Mouse (Mus musculus): ENCODE results near the gene Tmem43. TPM values are rescaled to one million over a fixed set of nuclear protein-coding genes. Genes with fewer than 3 reads are reported as not detected.

Tmem43 gene
- polyA plus RNA-seq (2016; fragmentation: Nextera tagmentation; extraction: Ambion mirVana), result 36.7 and 41.6 TPM in 2 replicates

DNA sequence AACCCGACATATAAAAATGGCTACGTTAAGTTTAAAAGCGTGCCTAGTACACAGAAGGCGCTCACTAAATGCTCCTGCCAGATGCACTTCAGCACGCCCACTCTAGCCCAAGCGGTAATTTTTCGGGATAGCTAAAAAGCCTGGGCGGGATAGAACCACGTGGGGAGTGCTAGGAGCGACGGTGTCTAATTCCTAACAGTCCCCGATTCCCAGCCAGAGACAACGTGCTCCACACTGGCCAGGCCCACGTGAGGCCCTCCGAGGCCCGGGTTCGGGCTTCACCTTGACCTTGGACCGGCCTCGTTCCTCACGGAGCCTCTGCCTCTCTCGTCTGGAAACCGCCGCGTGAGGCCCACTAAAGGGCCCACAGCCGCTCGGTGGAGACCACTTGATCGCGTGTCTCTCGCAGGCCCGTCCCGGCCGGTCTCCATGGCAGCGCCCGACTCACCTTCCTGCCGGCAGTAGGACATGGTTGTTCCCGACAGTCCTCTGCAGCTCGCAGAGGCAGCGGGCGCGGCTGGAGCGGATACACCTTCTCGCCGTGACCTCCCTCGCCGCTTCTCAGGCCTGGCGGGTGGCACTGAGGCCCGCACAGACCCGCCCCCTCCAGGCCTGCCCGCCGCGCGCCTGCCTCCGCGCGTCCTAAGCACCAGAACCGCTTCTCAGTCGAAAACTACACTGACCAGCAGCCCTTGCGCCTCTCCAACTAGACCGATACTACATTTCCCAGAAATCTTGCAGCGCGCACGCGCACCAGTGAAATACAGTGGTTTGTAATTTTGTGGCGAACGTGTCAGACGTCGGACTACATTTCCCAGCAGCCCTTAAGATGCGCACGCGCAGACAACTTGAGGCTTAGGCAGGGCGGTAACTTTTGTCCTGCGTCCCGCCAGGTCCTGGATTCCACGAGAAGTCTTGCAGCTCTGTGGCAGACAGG lies at the start of gene Tmem43, which contains the start of gene Chchd4:
Gene Tmem43 (plus strand): TSS at position 836 of the 937 bp plus-strand sequence.
Gene Chchd4 (minus strand): TSS at position 679 of the 937 bp plus-strand sequence.
- Histone ChIP-seq H3K4me1 (peaks cover 18% of the 10 kb centered on the region), H3K27me3 (ENCODE audit: insufficient read depth, poor library complexity, severe bottlenecking) (no peaks in the 10 kb centered on the region), H3K36me3 (peaks cover 37% of the 10 kb centered on the region), H3K9me3 (no peaks in the 10 kb centered on the region), H3K27ac (peak within 1 kb of the TSS; percentile 90), H3K4me3 (peak within 1 kb of the TSS; percentile 77)
- DNase-seq (ENCODE audit: low spot score), result peak; percentile 100
- WGBS, result under 1% methylated on average over 74 of the region's 74 CpGs

DNA sequence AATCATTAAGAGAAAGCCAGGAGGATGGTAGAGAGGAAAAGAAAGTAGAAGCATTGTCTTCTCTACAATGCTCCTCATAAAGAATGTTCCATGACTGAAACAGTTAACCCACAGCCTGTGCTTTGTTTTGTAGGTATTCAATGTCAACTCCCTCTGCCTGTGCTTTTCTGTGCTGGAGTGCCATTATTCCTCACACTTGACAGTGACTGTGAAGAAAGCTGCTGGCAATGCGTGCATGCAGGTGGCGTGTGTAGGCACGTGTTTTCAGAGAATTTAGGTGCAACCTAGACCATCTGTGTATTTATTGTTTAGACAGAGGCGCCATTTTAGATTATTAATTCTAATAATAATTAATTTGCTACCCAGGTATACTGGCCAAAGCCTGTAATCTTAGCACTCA lies 49.4 kb upstream of the Tmem43 start:
- WGBS, result 64% methylated on average over 4 of the region's 4 CpGs
- peaks cover 22% of the 10 kb centered on the region for H3K27me3 ChIP-seq (ENCODE audit: insufficient read depth, poor library complexity, severe bottlenecking)

DNA sequence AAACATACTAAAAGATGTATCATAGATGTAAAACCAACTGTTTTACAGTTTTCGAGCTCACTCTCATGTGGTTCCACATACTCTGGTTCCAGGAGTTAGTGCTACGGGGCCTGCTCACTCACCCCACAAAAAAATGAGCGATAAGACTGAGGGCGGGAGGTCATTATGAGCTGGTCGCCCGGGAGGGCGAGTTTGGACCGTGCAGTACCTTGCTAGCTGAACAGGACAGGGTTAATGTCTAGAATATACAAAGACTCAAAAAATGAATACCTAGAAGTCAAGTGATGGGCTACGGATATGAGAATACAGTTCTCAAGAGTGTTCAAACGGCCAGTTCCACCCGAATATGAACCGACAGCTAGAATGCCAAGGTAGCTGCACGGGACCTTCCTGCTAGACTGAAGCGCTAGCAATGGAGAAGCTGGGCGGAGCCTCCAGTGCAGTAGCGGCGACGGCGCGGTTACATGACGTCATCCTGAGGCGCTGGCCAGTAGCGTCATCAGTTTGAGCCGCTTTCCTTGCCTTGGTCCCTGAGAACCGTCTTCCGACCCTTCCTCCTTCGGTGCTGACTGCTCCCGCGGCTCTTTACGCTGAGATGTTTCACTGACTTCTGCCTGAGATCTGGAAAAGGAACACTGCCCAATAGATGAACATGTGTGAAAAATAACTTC lies 32.9 kb upstream of the Tmem43 start:
- peak overlapping the region; percentile 76 for H3K4me3 ChIP-seq
- DNase-seq (ENCODE audit: low spot score), result peak; percentile 97
- H3K27me3 ChIP-seq (ENCODE audit: insufficient read depth, poor library complexity, severe bottlenecking), result peaks cover 14% of the 10 kb centered on the region
- peaks cover 7% of the 10 kb centered on the region for H3K4me1 ChIP-seq
- no peaks in the 10 kb centered on the region for H3K9me3 ChIP-seq
- H3K36me3 ChIP-seq, result no peaks in the 10 kb centered on the region
- H3K27ac ChIP-seq, result peak overlapping the region; percentile 87
- 2% methylated on average over 30 of the region's 30 CpGs for WGBS

More for the DNA sequence above, 49.4 kb upstream of the Tmem43 start:
- no peak overlapping the region for H3K27ac ChIP-seq
- no peaks in the 10 kb centered on the region for H3K4me1 ChIP-seq
- no peaks in the 10 kb centered on the region for H3K36me3 ChIP-seq
- DNase-seq (ENCODE audit: low spot score), result peak; percentile 55
- no peaks in the 10 kb centered on the region for H3K9me3 ChIP-seq
- no peak overlapping the region for H3K4me3 ChIP-seq

DNA sequence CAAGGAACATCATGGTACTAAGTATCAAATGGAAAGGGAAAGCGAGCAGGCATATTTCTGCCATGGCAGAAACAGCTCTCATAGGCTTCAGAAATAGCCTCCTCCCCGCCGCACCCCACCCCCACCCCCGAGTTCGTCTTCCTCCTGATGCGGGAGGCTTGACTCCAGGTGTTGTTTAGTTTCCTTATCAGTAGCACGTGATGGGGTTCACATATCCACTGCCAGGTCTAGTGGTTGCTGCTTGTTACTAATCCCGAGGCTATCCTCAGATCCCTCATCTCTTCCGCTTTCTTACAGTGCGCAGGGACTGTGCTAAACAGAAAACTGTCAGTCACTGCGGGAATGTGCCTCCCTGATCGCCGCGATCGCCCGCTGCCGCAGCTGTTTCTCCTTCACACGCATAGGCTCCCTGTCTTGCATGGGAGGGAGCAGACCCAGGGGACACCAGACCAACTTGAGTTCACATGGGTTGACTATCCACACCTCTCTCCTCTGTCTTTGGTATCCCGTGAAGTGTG lies 32.3 kb upstream of the Tmem43 start:
- peak overlapping the region; percentile 87 for H3K27ac ChIP-seq
- no peak for DNase-seq (ENCODE audit: low spot score)
- WGBS, result 2% methylated on average over 19 of the region's 19 CpGs

DNA sequence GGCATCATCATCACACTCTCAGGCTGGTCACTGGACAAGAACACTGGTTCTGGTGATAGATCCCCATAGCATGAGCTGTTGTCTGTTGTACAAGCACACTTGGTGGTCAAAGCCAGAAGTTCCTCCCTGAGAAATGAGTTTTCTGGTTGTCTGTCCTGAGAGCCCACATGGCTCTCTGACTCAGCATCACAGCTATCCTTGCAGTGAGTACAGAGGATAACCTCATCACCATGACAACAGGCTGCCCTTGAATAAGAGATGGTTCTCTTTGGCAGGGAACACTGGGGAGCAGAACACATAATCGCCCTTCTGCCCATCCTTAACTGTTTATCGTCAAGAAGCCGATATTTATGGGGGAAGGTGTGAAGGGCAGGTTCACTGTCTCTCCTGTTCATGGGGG lies 28.2 kb upstream of the Tmem43 start:
- Histone ChIP-seq H3K4me3 (no peak overlapping the region), H3K9me3 (no peaks in the 10 kb centered on the region), H3K27me3 (ENCODE audit: insufficient read depth, poor library complexity, severe bottlenecking) (peaks cover 5% of the 10 kb centered on the region; the same call in 1 of the 2 replicates), H3K27ac (no peak overlapping the region), H3K36me3 (no peaks in the 10 kb centered on the region), H3K4me1 (peaks cover 7% of the 10 kb centered on the region)
- no peak for DNase-seq (ENCODE audit: low spot score)
- WGBS, result 69% methylated on average over 3 of the region's 3 CpGs

More for the DNA sequence above, 32.3 kb upstream of the Tmem43 start:
- Histone ChIP-seq H3K36me3 (no peaks in the 10 kb centered on the region), H3K9me3 (no peaks in the 10 kb centered on the region), H3K4me1 (peaks cover 7% of the 10 kb centered on the region), H3K4me3 (peak overlapping the region; percentile 76), H3K27me3 (ENCODE audit: insufficient read depth, poor library complexity, severe bottlenecking) (peaks cover 17% of the 10 kb centered on the region)

DNA sequence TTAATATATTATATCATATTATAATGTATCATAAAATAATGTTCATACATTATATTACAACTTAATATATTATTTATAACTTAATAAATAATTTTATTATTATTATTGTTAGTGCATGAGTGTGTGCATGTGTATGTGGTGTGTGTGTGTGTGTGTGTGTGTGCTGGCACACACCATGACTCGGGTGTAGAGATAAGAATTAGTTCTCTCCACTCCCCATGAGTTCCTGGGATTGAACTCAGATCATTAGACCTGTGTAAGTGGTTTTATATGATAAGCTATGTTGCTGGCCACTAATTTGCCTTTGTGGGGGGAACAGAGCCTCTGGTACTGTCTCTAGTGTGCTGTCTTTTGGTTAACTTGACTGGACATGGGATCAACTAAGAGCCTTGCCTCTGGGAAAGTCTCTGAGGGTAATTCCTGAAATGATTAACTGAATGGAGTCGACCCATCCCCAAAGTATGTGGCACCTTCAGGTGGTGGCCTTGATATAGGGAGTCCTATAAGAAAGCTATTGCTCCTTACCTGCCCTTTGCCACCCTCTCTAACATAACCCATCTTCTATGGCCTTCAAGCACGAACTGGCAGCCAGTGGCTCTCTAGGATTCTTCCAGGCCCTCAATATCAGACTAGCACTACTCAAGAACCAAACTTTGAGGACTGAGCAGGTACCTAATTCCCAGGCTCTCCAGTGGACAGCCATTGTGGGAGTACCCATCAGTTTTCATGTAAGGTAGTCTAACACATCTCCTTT lies 23.9 kb upstream of the Tmem43 start:
- no peaks in the 10 kb centered on the region for H3K9me3 ChIP-seq
- 52% methylated on average over 3 of the region's 3 CpGs for WGBS
- no peak overlapping the region for H3K27ac ChIP-seq
- no peak for DNase-seq (ENCODE audit: low spot score)
- H3K36me3 ChIP-seq, result no peaks in the 10 kb centered on the region
- H3K4me3 ChIP-seq, result no peak overlapping the region
- H3K27me3 ChIP-seq (ENCODE audit: insufficient read depth, poor library complexity, severe bottlenecking), result peaks cover 5% of the 10 kb centered on the region; the same call in 1 of the 2 replicates
- no peaks in the 10 kb centered on the region for H3K4me1 ChIP-seq

DNA sequence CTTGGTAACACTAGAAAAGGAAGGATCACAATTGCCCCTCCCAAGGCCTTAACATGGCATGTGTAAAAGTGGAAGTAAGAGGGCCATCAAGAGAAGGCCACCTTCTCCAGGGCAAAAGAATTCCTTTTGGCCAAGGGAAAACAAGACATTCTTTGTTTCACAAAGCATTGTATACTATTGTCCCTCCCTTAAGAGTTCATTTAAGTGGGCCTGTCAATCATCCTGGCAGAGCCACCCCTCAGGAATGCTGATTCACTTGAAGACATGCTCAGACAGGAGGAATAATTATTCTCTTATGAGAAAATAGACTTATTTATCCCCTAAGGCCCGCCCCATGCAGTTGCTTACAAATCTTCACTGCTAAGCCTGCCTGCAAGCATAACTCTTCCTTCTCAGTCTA lies 21.4 kb upstream of the Tmem43 start:
- no peak overlapping the region for H3K27ac ChIP-seq

DNA sequence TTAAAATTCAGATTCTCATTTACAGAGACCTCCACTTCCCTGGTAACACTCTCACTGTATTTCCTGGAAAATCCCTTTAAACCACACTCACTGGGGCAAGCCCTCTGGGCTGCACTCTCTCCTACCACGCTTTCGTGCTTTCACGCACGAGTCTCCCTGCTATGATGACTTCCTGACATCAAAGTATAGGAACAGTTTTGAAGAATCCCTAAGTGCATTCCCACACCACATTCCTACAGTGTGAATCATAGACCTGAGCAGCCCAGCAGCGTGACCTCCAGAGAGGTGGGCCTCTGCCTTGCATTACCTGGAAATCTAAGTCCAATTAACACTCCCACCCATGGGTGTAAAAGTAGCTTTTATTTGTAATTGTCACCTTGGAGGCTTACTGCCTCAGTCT lies 19.0 kb upstream of the Tmem43 start:
- no peak overlapping the region for H3K4me3 ChIP-seq
- WGBS, result 19% methylated on average over 5 of the region's 5 CpGs
- no peak overlapping the region for H3K27ac ChIP-seq
- no peaks in the 10 kb centered on the region for H3K9me3 ChIP-seq
- H3K27me3 ChIP-seq (ENCODE audit: insufficient read depth, poor library complexity, severe bottlenecking), result no peaks in the 10 kb centered on the region; the same call in 1 of the 2 replicates
- DNase-seq (ENCODE audit: low spot score), result no peak
- no peaks in the 10 kb centered on the region for H3K36me3 ChIP-seq
- H3K4me1 ChIP-seq, result no peaks in the 10 kb centered on the region

More for the DNA sequence above, 21.4 kb upstream of the Tmem43 start:
- WGBS, result 62% methylated on average over 1 of the region's 1 CpGs
- Histone ChIP-seq H3K9me3 (no peaks in the 10 kb centered on the region), H3K36me3 (no peaks in the 10 kb centered on the region), H3K4me1 (no peaks in the 10 kb centered on the region), H3K27me3 (ENCODE audit: insufficient read depth, poor library complexity, severe bottlenecking) (no peaks in the 10 kb centered on the region; the same call in 1 of the 2 replicates), H3K4me3 (no peak overlapping the region)
- no peak for DNase-seq (ENCODE audit: low spot score)

DNA sequence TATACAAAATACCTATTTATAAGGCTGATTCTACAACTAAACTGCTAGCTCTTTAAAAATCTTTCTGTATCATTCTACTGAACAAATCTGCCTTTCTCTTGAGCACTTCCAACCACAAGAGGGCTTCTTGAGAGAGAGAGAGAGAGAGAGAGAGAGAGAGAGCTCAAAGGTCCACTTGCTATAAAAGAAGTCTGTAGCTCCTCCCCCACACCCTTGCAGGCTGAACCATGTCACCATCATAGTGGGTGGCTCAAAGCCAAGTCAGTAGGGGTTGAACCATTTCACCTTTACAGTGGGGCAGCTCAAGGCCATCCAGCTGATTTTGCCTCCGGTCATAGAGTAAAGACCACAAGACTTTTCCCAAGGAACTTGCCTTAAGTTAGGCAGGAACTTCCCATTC lies 14.0 kb upstream of the Tmem43 start:
- H3K9me3 ChIP-seq, result no peaks in the 10 kb centered on the region
- H3K36me3 ChIP-seq, result peaks cover 18% of the 10 kb centered on the region
- no peaks in the 10 kb centered on the region for H3K4me1 ChIP-seq
- no peak overlapping the region for H3K4me3 ChIP-seq
- no peak overlapping the region for H3K27ac ChIP-seq
- 84% methylated on average over 1 of the region's 1 CpGs for WGBS
- H3K27me3 ChIP-seq (ENCODE audit: insufficient read depth, poor library complexity, severe bottlenecking), result no peaks in the 10 kb centered on the region
- DNase-seq (ENCODE audit: low spot score), result no peak

DNA sequence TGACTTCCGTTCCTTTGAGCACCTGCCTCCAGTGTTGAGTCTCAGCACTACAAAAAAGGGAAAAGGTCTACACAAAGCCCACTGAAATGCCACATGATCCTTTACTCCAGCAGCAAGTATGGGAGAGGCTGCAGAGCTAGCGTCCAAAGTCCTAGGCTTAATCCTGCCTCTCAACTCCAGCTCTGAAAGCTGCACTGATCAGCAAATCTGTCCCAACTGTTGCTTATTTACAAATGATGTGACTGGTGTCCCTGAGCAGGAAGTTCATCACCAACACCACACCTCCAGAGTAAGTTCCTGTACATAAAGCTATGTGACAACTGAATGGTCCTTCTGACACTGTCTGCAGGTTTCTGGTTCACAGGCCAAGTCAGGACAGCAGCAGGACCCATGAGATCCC lies 7.7 kb upstream of the Tmem43 start:
- H3K27ac ChIP-seq, result no peak overlapping the region
- 85% methylated on average over 2 of the region's 2 CpGs for WGBS
- H3K4me1 ChIP-seq, result no peaks in the 10 kb centered on the region
- no peaks in the 10 kb centered on the region for H3K27me3 ChIP-seq (ENCODE audit: insufficient read depth, poor library complexity, severe bottlenecking)
- H3K9me3 ChIP-seq, result no peaks in the 10 kb centered on the region
- peaks cover 67% of the 10 kb centered on the region for H3K36me3 ChIP-seq
- no peak for DNase-seq (ENCODE audit: low spot score)
- no peak overlapping the region for H3K4me3 ChIP-seq

DNA sequence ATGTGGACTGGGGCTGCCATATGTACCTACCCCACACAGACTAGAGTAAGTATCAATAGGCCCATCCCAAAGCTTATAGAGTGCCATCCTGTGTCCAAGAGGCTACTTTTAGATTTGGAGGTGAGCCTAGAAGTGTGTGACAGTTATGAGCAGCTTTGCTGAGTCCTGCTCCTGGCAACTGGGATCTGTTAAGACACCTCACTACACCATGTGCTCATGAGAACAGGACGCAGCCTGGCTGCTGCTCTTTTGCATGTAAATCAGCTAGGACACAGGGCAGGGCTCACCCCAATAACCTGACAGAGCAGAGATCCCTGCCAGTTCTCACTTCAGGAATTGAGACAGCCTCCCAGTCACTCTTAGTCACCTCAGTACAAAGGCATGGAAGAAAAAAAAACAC lies 6.4 kb upstream of the Tmem43 start:
- WGBS, result 86% methylated on average over 1 of the region's 1 CpGs
- H3K36me3 ChIP-seq, result peaks cover 67% of the 10 kb centered on the region
- no peak for DNase-seq (ENCODE audit: low spot score)

DNA sequence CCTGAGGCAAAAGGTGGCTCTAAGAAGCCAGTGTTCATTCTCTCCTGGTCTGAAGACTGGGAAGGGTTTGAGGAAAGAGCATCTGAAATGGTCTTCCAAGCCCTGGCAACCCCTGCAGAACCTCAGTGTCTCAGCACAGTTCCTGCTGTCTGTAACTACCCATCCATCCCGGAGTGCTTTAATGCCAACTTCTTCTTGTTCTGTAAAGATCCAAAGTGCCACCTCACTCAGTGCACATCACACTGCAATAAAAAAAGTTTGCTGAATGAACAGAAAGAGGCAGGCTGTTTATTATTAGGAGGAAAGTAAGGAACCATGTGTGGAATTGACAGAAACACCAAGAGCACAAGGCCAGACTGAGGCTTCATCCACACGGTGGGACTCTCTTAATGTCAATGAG lies 2.8 kb upstream of the Tmem43 start:
- 93% methylated on average over 2 of the region's 2 CpGs for WGBS
- peaks cover 18% of the 10 kb centered on the region for H3K4me1 ChIP-seq

More for the DNA sequence above, 6.4 kb upstream of the Tmem43 start:
- Histone ChIP-seq H3K4me1 (peaks cover 3% of the 10 kb centered on the region), H3K27me3 (ENCODE audit: insufficient read depth, poor library complexity, severe bottlenecking) (no peaks in the 10 kb centered on the region), H3K9me3 (no peaks in the 10 kb centered on the region), H3K4me3 (no peak overlapping the region), H3K27ac (no peak overlapping the region)

More for the DNA sequence above, 2.8 kb upstream of the Tmem43 start:
- no peak for DNase-seq (ENCODE audit: low spot score)
- peaks cover 36% of the 10 kb centered on the region for H3K36me3 ChIP-seq
- no peaks in the 10 kb centered on the region for H3K27me3 ChIP-seq (ENCODE audit: insufficient read depth, poor library complexity, severe bottlenecking)
- no peak overlapping the region for H3K27ac ChIP-seq
- no peaks in the 10 kb centered on the region for H3K9me3 ChIP-seq
- no peak overlapping the region for H3K4me3 ChIP-seq

Data from heart, embryonic 10.5 days (tissue).